Mouse (Mus musculus) CH12.LX (cell line): Measurements from ENCODE around the gene Tas2r125. TPM values are rescaled to one million over a fixed set of nuclear protein-coding genes. Genes with fewer than 3 reads are reported as not detected.
"Not testable (repeated sequence)": the region's sequence is repeated elsewhere in the genome, so short reads cannot be mapped to it uniquely, and the experiment has no call there.

ENCODE experiments used
- DNase-seq: peaks from one replicate; pipeline ENCODE4 v3.0.0-alpha.2; 2013; ENCODE audit errors: extremely low read depth
- H3K27ac ChIP-seq: 2 replicates; pipeline ENCODE4 v1.5.1; 2012; ENCODE audit warnings: low read depth, mild to moderate bottlenecking, control low read depth, moderate library complexity; ENCODE audit not compliant: insufficient read depth
- H3K27me3 ChIP-seq: replicated peaks from 2 replicates; pipeline ENCODE3; 2012; ENCODE audit warnings: inconsistent platforms
- H3K36me3 ChIP-seq, 2 experiments: replicated peaks in 1 of 2; 2 replicates each; pipeline versions ENCODE3 to v1.6.1; 2012; ENCODE audit warnings: inconsistent platforms in 1 of 2, low read length in 1 of 2, mild to moderate bottlenecking in 1 of 2, mixed read lengths in 1 of 2, moderate library complexity in 1 of 2; ENCODE audit not compliant: control insufficient read depth in 1 of 2, insufficient read depth in 1 of 2
- H3K4me1 ChIP-seq, 2 experiments: 2 replicates each; pipeline ENCODE4 v1.6.1; 2012; ENCODE audit warnings: inconsistent platforms in 1 of 2, moderate library complexity in 1 of 2; ENCODE audit not compliant: insufficient read depth in 2 of 2, control insufficient read depth in 1 of 2
- H3K4me2 ChIP-seq: 2 replicates; pipeline ENCODE4 v1.6.1; 2012; ENCODE audit warnings: low read depth, mild to moderate bottlenecking, control low read depth; ENCODE audit not compliant: poor library complexity, insufficient read depth, severe bottlenecking
- H3K4me3 ChIP-seq, 3 experiments: fragments of 150-350 bp in 1 of 3; sonication (generic) in 1 of 3; replicated peaks in 1 of 3; 2 replicates each; pipeline versions ENCODE3 to v1.5.1; 2011 to 2012; ENCODE audit warnings: low read depth in 2 of 3, low read length in 2 of 3, mild to moderate bottlenecking in 2 of 3, moderate library complexity in 2 of 3, control low read depth in 1 of 3, improper control_type of control experiment in 1 of 3, inconsistent platforms in 1 of 3, mixed read lengths in 1 of 3; ENCODE audit not compliant: poor library complexity in 1 of 3
- H3K79me2 ChIP-seq: replicated peaks from 2 replicates; pipeline ENCODE4 v1.6.1; 2012; ENCODE audit warnings: mild to moderate bottlenecking, moderate library complexity; ENCODE audit not compliant: control insufficient read depth, poor library complexity, insufficient read depth, severe bottlenecking; ENCODE audit errors: extremely low read depth
- H3K9ac ChIP-seq: 2 replicates; pipeline ENCODE4 v1.6.1; 2012; ENCODE audit warnings: low read depth, mild to moderate bottlenecking, control low read depth, moderate library complexity; ENCODE audit not compliant: insufficient read depth
- H3K9me3 ChIP-seq: replicated peaks from 2 replicates; pipeline ENCODE3; 2012; ENCODE audit warnings: low read length, inconsistent platforms, mixed read lengths
- BHLHE40 ChIP-seq: IDR thresholded peaks from 2 replicates; pipeline ENCODE4 v1.6.1; 2011; ENCODE audit warnings: mild to moderate bottlenecking, low read depth, low read length, improper control_type of control experiment
- CHD2 ChIP-seq: IDR thresholded peaks from 2 replicates; pipeline ENCODE4 v1.6.1; 2011; ENCODE audit warnings: low read length, improper control_type of control experiment
- E2F4 ChIP-seq: IDR thresholded peaks from 2 replicates; pipeline ENCODE4 v1.6.1; 2011; ENCODE audit warnings: low read depth, low read length, improper control_type of control experiment; ENCODE audit not compliant: insufficient replicate concordance
- EP300 ChIP-seq: IDR thresholded peaks from 2 replicates; pipeline ENCODE4 v1.6.1; 2011; ENCODE audit warnings: low read length, improper control_type of control experiment
- ETS1 ChIP-seq: conservative IDR thresholded peaks from 2 replicates; pipeline ENCODE4 v1.6.1; 2012; ENCODE audit warnings: low read depth, mild to moderate bottlenecking, inconsistent platforms, low read length, improper control_type of control experiment, moderate library complexity
- GABPA ChIP-seq: IDR thresholded peaks from 2 replicates; pipeline ENCODE4 v1.6.1; 2012; ENCODE audit warnings: low read depth, low read length, improper control_type of control experiment, inconsistent platforms; ENCODE audit not compliant: insufficient replicate concordance
- HCFC1 ChIP-seq: IDR thresholded peaks from 2 replicates; pipeline ENCODE4 v1.6.1; 2012; ENCODE audit warnings: low read depth, mild to moderate bottlenecking, inconsistent platforms, low read length, improper control_type of control experiment
- JUN ChIP-seq: IDR thresholded peaks from 2 replicates; pipeline ENCODE4 v1.6.1; 2011; ENCODE audit warnings: low read depth, mild to moderate bottlenecking, low read length, improper control_type of control experiment, moderate library complexity; ENCODE audit not compliant: insufficient read depth
- JUND ChIP-seq: conservative IDR thresholded peaks from 2 replicates; pipeline ENCODE4 v1.6.1; 2011; ENCODE audit warnings: low read depth, low read length, improper control_type of control experiment
- MAZ ChIP-seq: IDR thresholded peaks from 2 replicates; pipeline ENCODE4 v1.6.1; 2012; ENCODE audit warnings: low read depth, mild to moderate bottlenecking, inconsistent platforms, low read length, improper control_type of control experiment, moderate library complexity
- MXI1 ChIP-seq: IDR thresholded peaks from 2 replicates; pipeline ENCODE4 v1.6.1; 2011; ENCODE audit warnings: mild to moderate bottlenecking, low read depth, low read length, improper control_type of control experiment
- MYC ChIP-seq: IDR thresholded peaks from 2 replicates; pipeline ENCODE4 v1.6.1; 2011; ENCODE audit warnings: low read depth, mild to moderate bottlenecking, improper control_type of control experiment, low read length
- PAX5 ChIP-seq: IDR thresholded peaks from 2 replicates; pipeline ENCODE4 v1.6.1; 2012; ENCODE audit warnings: low read length, inconsistent platforms, mixed read lengths
- UBTF ChIP-seq: IDR thresholded peaks from 2 replicates; pipeline ENCODE4 v1.6.1; 2012; ENCODE audit warnings: low read depth, mild to moderate bottlenecking, inconsistent platforms, low read length, improper control_type of control experiment, moderate library complexity
- USF1 ChIP-seq: IDR thresholded peaks from 2 replicates; pipeline ENCODE4 v1.6.1; 2014; ENCODE audit warnings: low read depth, mild to moderate bottlenecking, inconsistent platforms, low read length, improper control_type of control experiment
- ZKSCAN1 ChIP-seq: IDR thresholded peaks from 2 replicates; pipeline ENCODE4 v1.6.1; 2012; ENCODE audit warnings: low read depth, inconsistent platforms, low read length, improper control_type of control experiment, borderline replicate concordance
- ZMIZ1 ChIP-seq: IDR thresholded peaks from 2 replicates; pipeline ENCODE4 v1.6.1; 2012; ENCODE audit warnings: low read depth, mild to moderate bottlenecking, inconsistent platforms, low read length, improper control_type of control experiment
- dilution Hi-C: fragments of 300-500 bp; cut with MboI; formaldehyde crosslinking; loops from 2 replicates; pipeline ENCODE4 v1.14.3; 2020; ENCODE audit warnings: low sequenced_read_pairs; ENCODE audit not compliant: extremely low pct_unique_long_range_greater_than_20kb, extremely low pct_ligation_motif_present
- in situ Hi-C: fragments of 300-500 bp; cut with MboI; formaldehyde crosslinking; loops from 3 replicates; pipeline ENCODE4 v1.14.3; 2019; ENCODE audit warnings: low sequenced_read_pairs, low pct_ligation_motif_present, low pct_unique_long_range_greater_than_20kb, mixed read lengths
- polyA plus RNA-seq: library from polyadenylated mRNA; unstranded; fragments of >175 nt; gene quantifications from 2 replicates; pipeline ENCODE4 v1.2.1, GENCODE M21; 2012; ENCODE audit warnings: low read depth; ENCODE audit not compliant: insufficient read length
- total RNA-seq, 2 experiments: library from RNA; depleted of rRNA; stranded (reverse); fragments of 300-350 nt in 1 of 2; fragments of >200 nt in 1 of 2; gene quantifications; 2 replicates each; pipeline ENCODE4 v1.2.3; 2012 to 2014

The Tas2r125 gene
- total and polyA plus RNA-seq, 3 experiments = not detected

GRCm38 (mm10) chr6:132892711-132893110 is 16.7 kb upstream of the Tas2r125 start, which contains the start of gene Tas2r113:
Tas2r113 (plus strand) TSS chr6:132893011.
- dilution Hi-C loops = no loop called here
- Histone ChIP-seq H3K9ac (no peak within 1 kb of the TSS), H3K4me1 (no peaks in the 10 kb centered on the region), H3K36me3 (no peaks in the 10 kb centered on the region), H3K27me3 (no peaks in the 10 kb centered on the region), H3K27ac (no peak within 1 kb of the TSS), H3K4me3 (no peak within 1 kb of the TSS)
- TF ChIP-seq UBTF (no peak), MYC (no peak), E2F4 (no peak), BHLHE40 (no peak), ETS1 (no peak), MXI1 (no peak), JUND (no peak), HCFC1 (no peak), ZMIZ1 (no peak), MAZ (no peak), CHD2 (no peak), EP300 (no peak), USF1 (no peak)
- TF ChIP-seq, all 38 proteins: peak for 0
- no peak for DNase-seq
- H3K4me2 ChIP-seq = no peak within 1 kb of the TSS
- in situ Hi-C loops = no loop called here
- H3K9me3 ChIP-seq = peaks cover 11% of the 10 kb centered on the region
- H3K79me2 ChIP-seq = no peaks in the 10 kb centered on the region

- H3K27me3 ChIP-seq, H3K79me2 ChIP-seq, H3K36me3 ChIP-seq, H3K9me3 ChIP-seq, H3K4me3 ChIP-seq, H3K4me2 ChIP-seq, H3K4me1 ChIP-seq, dilution Hi-C loops, H3K9ac ChIP-seq, H3K27ac ChIP-seq, DNase-seq, in situ Hi-C loops: not testable (repeated sequence)
Measured at GRCm38 (mm10) chr6:132941376-132941775, 31.9 kb downstream of the Tas2r125 start.

- H3K9ac ChIP-seq = no peak within 1 kb of the TSS
- TF ChIP-seq MAZ = no peak
- TF ChIP-seq MYC = no peak
- no peak for TF ChIP-seq ZKSCAN1
- no peak for TF ChIP-seq JUN
- TF ChIP-seq ZMIZ1 = no peak
- no peak for TF ChIP-seq ETS1
- TF ChIP-seq PAX5 = no peak
- TF ChIP-seq E2F4 = no peak
- TF ChIP-seq JUND = no peak
- TF ChIP-seq GABPA = no peak
- TF ChIP-seq, all 38 proteins: peak for 0
- Histone ChIP-seq H3K4me1 (no peaks in the 10 kb centered on the region), H3K4me3 (no peak within 1 kb of the TSS), H3K36me3 (no peaks in the 10 kb centered on the region), H3K27ac (no peak within 1 kb of the TSS), H3K27me3 (no peaks in the 10 kb centered on the region), H3K79me2 (no peaks in the 10 kb centered on the region), H3K9me3 (peaks cover 12% of the 10 kb centered on the region), H3K4me2 (no peak within 1 kb of the TSS)
- DNase-seq = no peak
- in situ Hi-C loops = no loop called here
- dilution Hi-C loops = no loop called here
Measured at GRCm38 (mm10) chr6:132950802-132951201, 41.4 kb downstream of the Tas2r125 start, which contains the start of gene Tas2r129. Tas2r129 (plus strand) TSS chr6:132951102.
